Mouse (Mus musculus): ENCODE data around the gene Skor1.

Gene Skor1

DNA sequence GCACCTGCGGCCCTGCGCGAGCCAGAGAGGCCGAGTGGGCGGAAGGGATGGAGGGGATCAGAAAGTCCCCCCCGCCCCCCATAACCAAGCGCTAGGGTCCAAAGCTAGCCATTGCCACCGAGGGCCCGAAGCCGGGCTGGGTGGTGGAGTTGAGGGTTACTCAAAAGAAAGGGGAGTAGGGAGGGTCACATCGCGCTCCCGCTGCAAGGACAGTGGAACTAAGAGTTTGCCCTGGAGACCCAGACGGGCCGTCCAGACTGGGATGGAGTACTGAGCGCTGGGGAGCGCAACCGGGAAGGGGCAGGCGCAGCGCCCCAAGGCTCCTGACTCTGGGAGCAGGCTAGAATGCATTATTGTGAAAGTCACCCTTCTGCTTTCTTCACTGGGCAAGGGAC, 608 bp upstream of the Skor1 start:
- no peak for DNase-seq

GRCm38 (mm10) chr9:63147786-63148409, 863 bp downstream of the Skor1 start:
- DNase-seq = no peak

- no peak for DNase-seq
These were observed 1.5 kb downstream of the Skor1 start for GRCm38 (mm10) chr9:63147296-63147695.

DNA sequence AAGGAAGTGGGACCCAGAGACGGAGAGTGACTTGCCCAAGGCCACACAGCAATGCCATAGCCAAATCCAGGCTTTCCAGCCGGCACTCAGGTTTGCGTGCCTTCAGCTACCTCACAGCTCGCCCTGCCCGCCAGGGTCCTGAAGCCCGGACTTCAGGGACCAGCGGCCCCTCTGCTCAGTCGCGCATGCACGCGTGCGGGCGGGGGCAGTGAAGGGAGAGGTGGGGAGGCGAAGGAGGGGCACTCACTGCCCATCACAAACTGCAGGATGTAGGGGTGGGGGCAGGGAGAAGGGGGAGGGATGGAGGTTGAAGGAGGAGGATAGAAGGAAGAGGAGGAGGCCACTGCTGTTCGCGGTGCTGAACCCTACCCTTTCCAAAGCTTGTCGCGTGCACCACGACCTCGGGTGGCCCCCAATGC, 1.9 kb downstream of the Skor1 start:
- no peak for DNase-seq

DNA sequence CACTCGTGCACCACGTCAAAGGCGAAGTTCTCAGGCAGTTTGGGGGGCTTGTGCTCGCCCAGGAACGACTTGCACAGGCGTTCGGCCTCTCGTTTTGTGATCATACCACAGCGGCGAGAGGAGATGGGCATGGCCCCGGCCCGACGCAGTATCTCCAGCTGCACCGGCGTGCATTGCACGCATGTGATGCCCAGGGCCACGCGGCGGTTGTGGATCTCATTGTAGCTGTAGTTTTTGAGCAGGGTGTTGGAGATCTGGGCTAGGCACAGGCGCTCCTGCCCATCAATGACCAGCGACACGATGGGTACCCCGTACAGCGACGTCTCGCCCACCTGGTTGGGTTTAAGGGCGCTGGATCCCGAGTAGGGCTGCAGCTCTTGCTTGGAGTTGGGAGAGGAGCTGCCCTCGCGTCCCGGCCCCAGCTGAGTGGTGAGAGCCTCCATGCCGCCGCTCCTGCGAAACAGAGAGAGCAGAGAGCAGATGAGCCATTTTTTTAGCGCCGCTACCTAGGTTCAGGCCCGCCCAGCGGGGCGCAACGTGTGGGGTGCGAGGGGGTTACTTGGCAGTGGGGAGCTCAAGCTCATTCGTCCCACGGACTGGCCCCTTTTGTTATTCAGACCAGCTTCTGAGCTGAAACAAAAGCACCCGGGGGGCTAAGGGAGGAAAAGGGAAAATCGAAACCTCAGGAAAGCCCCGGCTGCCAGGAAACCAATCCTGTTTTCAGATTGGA, 2.5 kb downstream of the Skor1 start:
- no peak for DNase-seq

GRCm38 (mm10) chr9:63145249-63146125, 3.3 kb downstream of the Skor1 start:
- no peak for DNase-seq

GRCm38 (mm10) chr9:63144502-63145248, 4.1 kb downstream of the Skor1 start:
- peak; percentile 25 for DNase-seq

GRCm38 (mm10) chr9:63143641-63144501, 4.9 kb downstream of the Skor1 start:
- DNase-seq = no peak

DNA sequence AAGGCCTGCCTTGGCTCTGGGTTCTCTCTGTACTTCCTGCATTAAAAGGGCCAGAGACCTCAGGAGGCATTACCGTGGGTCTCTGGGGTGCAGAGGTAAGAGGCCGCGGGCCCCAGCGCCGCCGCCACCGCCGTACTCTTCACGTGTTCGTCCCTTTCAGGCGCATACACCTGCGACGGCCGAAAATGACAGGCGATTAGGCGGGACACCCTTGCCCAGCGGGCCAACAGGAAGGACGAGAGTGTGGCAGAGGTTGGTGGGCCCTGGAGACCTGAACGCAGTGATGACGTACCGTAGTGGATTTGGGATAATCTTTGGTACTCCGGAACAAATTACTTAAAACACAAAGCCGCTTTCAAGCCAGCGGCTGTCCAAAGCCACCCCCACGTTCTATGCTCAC, 5.5 kb downstream of the Skor1 start:
- DNase-seq = no peak

- DNase-seq = peak; percentile 17
These were observed 6.3 kb downstream of the Skor1 start for GRCm38 (mm10) chr9:63142335-63143036.

- DNase-seq = no peak
These were observed 7.0 kb downstream of the Skor1 start for GRCm38 (mm10) chr9:63141641-63142334.

GRCm38 (mm10) chr9:63140211-63140610, 8.6 kb downstream of the Skor1 start:
- DNase-seq = no peak

GRCm38 (mm10) chr9:63139661-63140060, 9.1 kb downstream of the Skor1 start:
- no peak for DNase-seq

DNA sequence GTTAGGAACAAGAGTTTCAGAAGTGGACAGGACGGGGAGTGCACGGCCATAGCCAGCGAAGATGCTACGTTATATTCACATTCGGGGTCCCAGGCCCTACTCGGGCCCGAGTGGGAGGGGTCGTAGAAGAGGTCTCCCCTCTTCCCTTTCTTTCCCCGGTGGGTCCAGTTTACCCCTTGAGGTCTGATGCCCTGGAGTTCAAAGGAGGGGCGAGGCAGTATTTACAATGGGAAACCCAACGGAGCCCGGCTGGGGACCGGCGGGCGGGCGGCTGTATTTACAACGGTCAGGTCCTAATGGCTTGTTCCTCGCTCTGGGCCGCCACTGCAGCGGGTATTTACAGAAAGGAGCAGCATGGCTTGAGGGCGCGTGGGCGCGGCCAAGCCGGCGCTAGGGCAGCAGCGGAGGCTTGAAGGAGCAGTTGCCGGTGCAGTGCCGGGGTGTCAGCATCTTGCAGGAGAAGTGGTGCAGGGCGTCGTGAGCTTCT, 10.2 kb downstream of the Skor1 start:
- DNase-seq = no peak

DNA sequence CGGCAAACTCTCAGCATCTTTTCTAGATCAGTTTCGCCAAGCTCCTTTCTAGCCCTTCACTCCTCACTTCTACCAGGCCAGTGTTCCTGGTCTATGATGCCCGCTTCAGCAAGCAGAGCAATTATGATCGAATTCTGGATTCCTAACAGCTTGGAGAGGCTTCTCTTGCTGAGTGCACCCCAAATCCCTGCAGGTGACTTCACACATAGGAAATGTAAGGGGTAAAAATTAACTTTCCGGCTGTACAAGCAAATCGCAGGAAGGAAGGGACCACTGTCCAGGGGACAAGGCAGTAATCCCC, 11.2 kb downstream of the Skor1 start:
- no peak for DNase-seq

GRCm38 (mm10) chr9:63136756-63137614, 11.8 kb downstream of the Skor1 start:
- no peak for DNase-seq

GRCm38 (mm10) chr9:63136241-63136640, 12.5 kb downstream of the Skor1 start:
- DNase-seq = no peak

DNA sequence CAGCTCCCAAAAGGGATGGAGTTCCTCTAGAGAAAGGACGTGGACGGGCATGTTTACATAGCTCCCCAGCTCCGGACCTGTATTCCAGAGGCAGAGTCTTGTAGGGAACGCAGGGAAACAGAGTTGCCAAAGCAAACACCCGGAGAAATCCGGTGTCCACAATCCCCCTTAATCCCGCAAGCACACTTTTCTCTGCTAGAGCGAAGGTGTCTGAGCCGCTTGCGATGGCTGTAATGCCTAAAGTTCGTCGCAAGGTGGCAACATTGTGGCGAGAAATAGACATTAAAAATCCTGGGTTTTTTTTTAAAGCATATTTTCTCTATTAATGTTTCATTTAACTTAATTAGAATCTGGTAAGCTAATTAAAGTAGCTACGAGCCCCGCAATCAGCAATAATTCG, 13.0 kb downstream of the Skor1 start:
- DNase-seq = peak; percentile 77

- no peak for DNase-seq
These were observed 13.4 kb downstream of the Skor1 start for GRCm38 (mm10) chr9:63135356-63135755.

GRCm38 (mm10) chr9:63133659-63134058, 15.1 kb downstream of the Skor1 start:
- no peak for DNase-seq
